Mouse (Mus musculus): ENCODE results near the gene Adam10. TPM values are rescaled to one million over a fixed set of nuclear protein-coding genes. Genes with fewer than 3 reads are reported as not detected.

Gene Adam10
- polyA plus RNA-seq, 1 experiment from 2014 or later = 53.4 TPM

GRCm38 (mm10) chr9:70656130-70657007, 22.4 kb upstream of the Adam10 start, which contains the start of gene Gm10642:
Gene Gm10642, plus strand, starts transcription at chr9:70656251.
- Histone ChIP-seq H3K27me3 (replicated peaks; ENCODE audit: control insufficient read depth, insufficient read depth, low read length) (no peaks in the 10 kb centered on the region), H3K36me3 (ENCODE audit: control insufficient read depth, insufficient read depth, low read length) (no peaks in the 10 kb centered on the region), H3K27ac (ENCODE audit: low read length) (peak within 1 kb of the TSS; percentile 94), H3K9me3 (ENCODE audit: control insufficient read depth, low read length) (no peaks in the 10 kb centered on the region), H3K9ac (ENCODE audit: low read depth, low read length) (peak within 1 kb of the TSS; percentile 95), H3K4me3 (ENCODE audit: low read length) (peak within 1 kb of the TSS; percentile 95), H3K4me1 (ENCODE audit: control insufficient read depth, insufficient read depth, low read length) (peaks cover 10% of the 10 kb centered on the region; the same call in 1 of the 2 replicates), H3K4me2 (ENCODE audit: low read depth, low read length) (peak within 1 kb of the TSS; percentile 72)
- peak; percentile 54 for ATAC-seq
- WGBS = under 1% methylated on average over 66 of the region's 72 CpGs

DNA sequence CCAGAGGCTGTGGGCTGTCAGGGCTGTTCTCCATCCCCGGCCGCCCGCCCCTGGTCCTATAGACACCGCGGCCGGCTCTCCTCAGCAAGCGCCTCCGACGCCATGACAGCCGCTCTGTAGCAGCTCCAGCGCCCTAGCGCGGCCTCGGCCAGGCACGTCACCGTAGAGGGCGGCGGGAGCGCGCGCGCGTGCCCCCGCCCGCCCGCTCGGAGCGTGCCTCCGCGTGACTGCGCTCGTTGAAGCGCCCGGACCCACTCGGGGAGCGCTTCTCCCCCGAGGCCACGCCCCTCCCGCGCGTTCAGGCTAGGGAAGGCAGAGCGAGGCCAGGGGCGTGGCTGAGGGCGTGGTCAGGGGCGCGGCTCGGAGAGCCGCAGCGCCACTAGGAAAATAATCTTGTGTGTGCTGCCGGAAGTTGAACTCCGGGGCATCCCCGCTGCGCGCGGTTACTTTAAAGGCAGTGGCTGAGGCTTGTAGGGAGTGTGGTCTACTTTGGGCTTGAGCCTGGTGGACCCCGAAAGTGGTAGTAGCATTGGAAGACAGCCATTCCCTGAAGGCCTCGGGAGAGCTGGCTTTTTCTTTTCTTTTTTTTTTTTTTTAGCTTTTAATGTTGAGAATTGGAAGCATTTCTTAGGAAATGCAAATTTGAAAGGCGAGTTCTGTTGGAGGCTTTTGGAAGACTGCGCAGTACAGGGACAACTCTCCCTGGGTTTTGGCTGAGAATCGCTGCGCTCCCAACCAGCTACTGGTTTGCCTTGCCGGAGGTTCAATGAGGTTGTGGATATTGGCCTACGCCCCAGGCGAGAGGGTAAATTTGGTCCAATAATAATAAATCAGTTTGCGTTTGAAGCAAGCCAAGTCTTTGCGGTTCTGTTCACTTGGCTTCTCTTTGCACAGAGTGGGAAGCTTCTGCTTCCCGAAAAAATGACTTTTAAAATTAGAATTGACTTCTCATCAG, 21.5 kb upstream of the Adam10 start, which contains the start of gene Mindy2:
TSS of gene Mindy2 (minus strand) at position 162 of the 955 bp plus-strand sequence.
- H3K36me3 ChIP-seq (ENCODE audit: control insufficient read depth, insufficient read depth, low read length) = no peaks in the 10 kb centered on the region
- no peaks in the 10 kb centered on the region for H3K27me3 ChIP-seq (replicated peaks; ENCODE audit: control insufficient read depth, insufficient read depth, low read length)
- H3K9me3 ChIP-seq (ENCODE audit: control insufficient read depth, low read length) = no peaks in the 10 kb centered on the region
- peaks cover 10% of the 10 kb centered on the region; the same call in 1 of the 2 replicates for H3K4me1 ChIP-seq (ENCODE audit: control insufficient read depth, insufficient read depth, low read length)
- H3K9ac ChIP-seq (ENCODE audit: low read depth, low read length) = peak within 1 kb of the TSS; percentile 95
- peak within 1 kb of the TSS; percentile 72 for H3K4me2 ChIP-seq (ENCODE audit: low read depth, low read length)
- peak within 1 kb of the TSS; percentile 94 for H3K27ac ChIP-seq (ENCODE audit: low read length)
- peak within 1 kb of the TSS; percentile 95 for H3K4me3 ChIP-seq (ENCODE audit: low read length)
- 1% methylated on average over 67 of the region's 67 CpGs for WGBS
- ATAC-seq = peak; percentile 97

DNA sequence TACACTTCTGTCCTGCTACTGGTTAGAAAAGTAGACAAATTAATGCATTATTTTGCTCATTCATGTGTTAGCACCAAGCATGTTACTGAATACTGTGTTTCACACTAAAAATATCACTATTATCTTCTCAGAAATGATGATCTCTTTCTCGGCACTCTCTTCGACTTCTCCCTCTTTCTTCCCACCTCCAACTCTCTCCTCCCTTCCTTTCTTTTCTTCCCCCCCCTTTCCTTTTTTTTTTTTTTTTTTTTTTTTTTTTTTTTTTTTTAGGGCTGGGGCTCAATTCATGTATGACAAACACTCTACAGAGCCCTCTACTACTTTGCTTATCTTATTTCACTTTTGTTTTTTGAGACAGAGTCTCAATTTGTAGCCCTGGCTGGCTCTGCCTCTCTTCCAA, 20.5 kb upstream of the Adam10 start:
- Histone ChIP-seq H3K27me3 (replicated peaks; ENCODE audit: control insufficient read depth, insufficient read depth, low read length) (no peaks in the 10 kb centered on the region), H3K9me3 (ENCODE audit: control insufficient read depth, low read length) (no peaks in the 10 kb centered on the region), H3K27ac (ENCODE audit: low read length) (no peak overlapping the region), H3K4me3 (ENCODE audit: low read length) (no peak overlapping the region), H3K36me3 (ENCODE audit: control insufficient read depth, insufficient read depth, low read length) (no peaks in the 10 kb centered on the region), H3K4me2 (ENCODE audit: low read depth, low read length) (no peak overlapping the region), H3K9ac (ENCODE audit: low read depth, low read length) (no peak overlapping the region), H3K4me1 (ENCODE audit: control insufficient read depth, insufficient read depth, low read length) (peaks cover 10% of the 10 kb centered on the region; the same call in 1 of the 2 replicates)
- 74% methylated on average over 2 of the region's 2 CpGs for WGBS
- no peak for ATAC-seq

- Histone ChIP-seq H3K36me3 (ENCODE audit: control insufficient read depth, insufficient read depth, low read length) (no peaks in the 10 kb centered on the region), H3K9ac (ENCODE audit: low read depth, low read length) (no peak overlapping the region), H3K4me2 (ENCODE audit: low read depth, low read length) (no peak overlapping the region), H3K27me3 (replicated peaks; ENCODE audit: control insufficient read depth, insufficient read depth, low read length) (no peaks in the 10 kb centered on the region), H3K9me3 (ENCODE audit: control insufficient read depth, low read length) (no peaks in the 10 kb centered on the region), H3K4me3 (ENCODE audit: low read length) (no peak overlapping the region), H3K27ac (ENCODE audit: low read length) (no peak overlapping the region), H3K4me1 (ENCODE audit: control insufficient read depth, insufficient read depth, low read length) (no peaks in the 10 kb centered on the region)
- 78% methylated on average over 4 of the region's 4 CpGs for WGBS
- no peak for ATAC-seq
These were observed 13.9 kb upstream of the Adam10 start for GRCm38 (mm10) chr9:70664847-70665246.

- Histone ChIP-seq H3K4me2 (ENCODE audit: low read depth, low read length) (no peak overlapping the region), H3K4me3 (ENCODE audit: low read length) (no peak overlapping the region), H3K9ac (ENCODE audit: low read depth, low read length) (no peak overlapping the region), H3K27ac (ENCODE audit: low read length) (no peak overlapping the region), H3K9me3 (ENCODE audit: control insufficient read depth, low read length) (no peaks in the 10 kb centered on the region), H3K27me3 (replicated peaks; ENCODE audit: control insufficient read depth, insufficient read depth, low read length) (no peaks in the 10 kb centered on the region), H3K4me1 (ENCODE audit: control insufficient read depth, insufficient read depth, low read length) (no peaks in the 10 kb centered on the region), H3K36me3 (ENCODE audit: control insufficient read depth, insufficient read depth, low read length) (no peaks in the 10 kb centered on the region)
- no peak for ATAC-seq
- 65% methylated on average over 16 of the region's 16 CpGs for WGBS
These were observed 13.2 kb upstream of the Adam10 start for GRCm38 (mm10) chr9:70665372-70666145.

DNA sequence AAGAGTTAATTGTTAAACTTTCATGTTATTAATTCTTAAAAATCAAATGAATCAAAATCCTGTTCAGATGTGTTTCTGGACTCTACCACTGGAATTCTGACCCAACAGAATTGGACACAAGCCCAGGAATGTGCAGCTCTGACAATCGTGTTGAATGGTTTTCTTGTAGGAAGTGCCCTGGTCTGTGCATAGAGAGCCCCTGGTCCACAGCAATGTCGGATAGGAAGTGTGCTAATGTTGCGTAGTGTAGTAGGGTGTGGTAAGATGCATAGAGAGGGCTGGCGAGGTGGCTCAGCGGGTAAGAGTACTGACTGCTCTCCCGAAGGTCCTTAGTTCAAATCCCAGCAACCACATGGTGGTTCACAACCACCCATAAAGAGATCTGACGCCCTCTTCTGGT, 12.0 kb upstream of the Adam10 start:
- Histone ChIP-seq H3K27ac (ENCODE audit: low read length) (no peak overlapping the region), H3K4me2 (ENCODE audit: low read depth, low read length) (no peak overlapping the region), H3K4me1 (ENCODE audit: control insufficient read depth, insufficient read depth, low read length) (no peaks in the 10 kb centered on the region), H3K27me3 (replicated peaks; ENCODE audit: control insufficient read depth, insufficient read depth, low read length) (no peaks in the 10 kb centered on the region), H3K9ac (ENCODE audit: low read depth, low read length) (no peak overlapping the region), H3K4me3 (ENCODE audit: low read length) (no peak overlapping the region), H3K9me3 (ENCODE audit: control insufficient read depth, low read length) (no peaks in the 10 kb centered on the region), H3K36me3 (ENCODE audit: control insufficient read depth, insufficient read depth, low read length) (no peaks in the 10 kb centered on the region)
- WGBS = 68% methylated on average over 7 of the region's 7 CpGs
- no peak for ATAC-seq

- Histone ChIP-seq H3K27me3 (replicated peaks; ENCODE audit: control insufficient read depth, insufficient read depth, low read length) (no peaks in the 10 kb centered on the region), H3K27ac (ENCODE audit: low read length) (no peak overlapping the region), H3K4me1 (ENCODE audit: control insufficient read depth, insufficient read depth, low read length) (no peaks in the 10 kb centered on the region), H3K36me3 (ENCODE audit: control insufficient read depth, insufficient read depth, low read length) (no peaks in the 10 kb centered on the region), H3K9me3 (ENCODE audit: control insufficient read depth, low read length) (no peaks in the 10 kb centered on the region), H3K4me2 (ENCODE audit: low read depth, low read length) (no peak overlapping the region), H3K9ac (ENCODE audit: low read depth, low read length) (no peak overlapping the region), H3K4me3 (ENCODE audit: low read length) (no peak overlapping the region)
- ATAC-seq = no peak
These were observed 10.7 kb upstream of the Adam10 start for GRCm38 (mm10) chr9:70668048-70668447.

- H3K4me3 ChIP-seq (ENCODE audit: low read length) = no peak overlapping the region
- peak; percentile 67 for ATAC-seq
- WGBS = 45% methylated on average over 2 of the region's 2 CpGs
- H3K27me3 ChIP-seq (replicated peaks; ENCODE audit: control insufficient read depth, insufficient read depth, low read length) = no peaks in the 10 kb centered on the region
- no peak overlapping the region for H3K4me2 ChIP-seq (ENCODE audit: low read depth, low read length)
- no peaks in the 10 kb centered on the region for H3K9me3 ChIP-seq (ENCODE audit: control insufficient read depth, low read length)
- no peaks in the 10 kb centered on the region for H3K4me1 ChIP-seq (ENCODE audit: control insufficient read depth, insufficient read depth, low read length)
- H3K9ac ChIP-seq (ENCODE audit: low read depth, low read length) = no peak overlapping the region
- H3K27ac ChIP-seq (ENCODE audit: low read length) = no peak overlapping the region
- no peaks in the 10 kb centered on the region for H3K36me3 ChIP-seq (ENCODE audit: control insufficient read depth, insufficient read depth, low read length)
These were observed 9.6 kb upstream of the Adam10 start for GRCm38 (mm10) chr9:70669197-70669596.

Measured in intestine, embryonic 16.5 days (tissue).